Mouse (Mus musculus): Measurements from ENCODE around the gene Ncoa4.
"Not testable (repeated sequence)": the region's sequence is repeated elsewhere in the genome, so short reads cannot be mapped to it uniquely, and the experiment has no call there.

Ncoa4 gene

GRCm38 (mm10) chr14:32161090-32161885, 1.6 kb downstream of the Ncoa4 start:
- no peak for DNase-seq

DNA sequence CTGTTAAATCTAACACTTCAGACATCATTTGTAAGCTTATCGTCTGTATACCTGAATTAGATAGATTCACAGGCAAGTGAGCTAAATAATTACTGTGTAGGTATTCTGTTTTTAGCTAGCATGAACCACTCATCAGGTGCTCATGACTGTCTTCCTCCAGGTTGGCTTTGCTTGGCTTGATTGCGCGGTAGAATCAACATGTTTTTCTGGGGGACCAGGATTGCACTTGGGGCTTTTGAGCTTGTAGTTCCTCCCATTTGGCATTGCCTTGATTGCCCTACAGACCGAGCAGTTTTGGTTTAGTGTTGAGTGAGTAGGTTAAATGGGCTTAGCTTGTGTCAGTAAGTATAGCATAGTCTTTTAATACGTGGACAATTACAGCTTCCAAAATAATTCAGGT, 2.6 kb downstream of the Ncoa4 start:
- no peak for DNase-seq

- DNase-seq, result no peak
These were observed 3.7 kb downstream of the Ncoa4 start for GRCm38 (mm10) chr14:32163203-32163888.

- no peak for DNase-seq
These were observed 4.7 kb downstream of the Ncoa4 start for GRCm38 (mm10) chr14:32164173-32165051.

GRCm38 (mm10) chr14:32165278-32166061, 5.8 kb downstream of the Ncoa4 start:
- DNase-seq, result peak; percentile 90 to 91

DNA sequence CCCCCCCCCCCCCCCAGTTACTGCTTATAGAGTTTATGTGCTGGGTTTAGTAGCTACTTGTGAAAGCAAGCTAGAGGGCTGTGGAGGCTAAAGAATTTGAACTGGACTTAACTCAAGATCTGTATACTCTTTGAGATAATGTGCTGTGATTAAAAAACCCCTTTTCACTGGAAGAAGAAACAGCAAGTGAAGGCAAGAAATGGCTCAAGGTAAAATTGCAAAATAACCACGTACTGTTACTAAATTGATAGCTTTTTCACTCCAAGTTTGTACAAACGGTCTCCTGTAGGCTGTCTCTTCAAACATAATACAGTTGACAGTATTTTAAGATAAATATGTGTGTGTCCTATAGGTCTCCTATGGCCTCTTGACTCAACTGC, 6.4 kb downstream of the Ncoa4 start:
- DNase-seq, result no peak

GRCm38 (mm10) chr14:32166840-32167239, 7.2 kb downstream of the Ncoa4 start:
- no peak for DNase-seq

DNA sequence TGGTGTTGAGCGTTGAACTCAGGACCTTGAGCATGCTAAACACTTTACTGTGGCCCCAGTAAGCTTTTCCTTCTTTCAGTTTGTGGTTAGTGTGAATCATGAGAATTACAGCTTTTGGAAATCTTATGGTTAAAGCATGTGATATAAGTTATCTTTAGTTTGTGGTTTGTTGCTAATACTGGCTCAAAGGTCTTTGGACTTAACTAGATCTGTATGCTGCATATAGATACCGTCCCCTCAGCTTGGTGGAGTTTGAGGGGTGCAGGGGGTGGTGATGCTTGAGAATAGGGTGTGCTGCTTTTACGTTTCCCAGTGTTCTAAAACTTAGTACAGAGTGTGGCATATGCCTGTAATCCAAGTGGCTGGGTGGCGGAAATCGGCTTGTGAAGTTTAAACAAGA, 7.7 kb downstream of the Ncoa4 start:
- DNase-seq, result no peak

DNA sequence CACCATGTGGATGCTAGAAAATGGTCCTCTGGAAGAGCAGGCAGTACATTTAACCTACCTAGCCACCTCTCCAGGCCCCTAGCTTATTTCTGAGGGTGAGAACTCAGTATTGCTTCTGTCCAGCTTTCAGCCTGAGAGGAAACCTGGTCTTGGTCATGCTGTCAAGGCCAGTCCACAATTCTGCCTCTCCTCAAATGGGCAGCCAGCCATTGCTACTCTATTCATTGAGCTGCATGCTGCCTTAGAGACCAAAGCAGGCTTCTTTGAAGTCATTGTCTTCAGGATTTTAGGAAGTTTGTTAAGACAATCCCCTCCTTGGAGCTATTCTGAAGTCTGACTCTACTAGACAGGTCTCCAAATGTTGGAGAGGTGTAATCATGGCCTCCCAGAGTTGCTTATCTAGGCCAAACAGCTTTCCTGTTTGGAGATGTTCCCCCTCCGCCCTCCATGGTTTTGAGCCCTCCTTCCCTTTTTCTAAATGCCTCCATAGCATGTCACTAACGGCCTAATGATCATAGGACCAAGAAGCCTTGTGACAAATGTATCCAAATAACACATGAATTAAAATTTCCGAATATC, 9.1 kb downstream of the Ncoa4 start:
- no peak for DNase-seq

DNA sequence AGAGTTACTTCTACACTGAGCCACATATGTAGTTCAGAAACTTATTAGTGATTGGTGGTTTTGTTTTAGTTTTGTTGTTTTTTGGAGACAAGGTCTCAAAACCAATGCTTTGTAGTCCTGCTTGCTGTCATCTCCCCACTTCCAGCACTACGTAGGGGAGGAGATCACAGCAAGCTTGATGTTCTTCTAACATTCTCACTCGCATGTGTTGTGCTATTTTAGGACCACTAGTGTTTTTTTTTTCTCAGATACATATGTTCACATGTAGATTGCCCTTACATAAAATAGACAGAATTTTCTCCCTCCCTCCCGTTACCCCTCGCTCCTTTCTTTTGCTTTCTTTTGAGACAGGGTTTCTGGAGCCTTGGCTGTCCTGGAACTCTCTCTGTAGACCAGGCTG, 10.5 kb downstream of the Ncoa4 start:
- no peak for DNase-seq

DNA sequence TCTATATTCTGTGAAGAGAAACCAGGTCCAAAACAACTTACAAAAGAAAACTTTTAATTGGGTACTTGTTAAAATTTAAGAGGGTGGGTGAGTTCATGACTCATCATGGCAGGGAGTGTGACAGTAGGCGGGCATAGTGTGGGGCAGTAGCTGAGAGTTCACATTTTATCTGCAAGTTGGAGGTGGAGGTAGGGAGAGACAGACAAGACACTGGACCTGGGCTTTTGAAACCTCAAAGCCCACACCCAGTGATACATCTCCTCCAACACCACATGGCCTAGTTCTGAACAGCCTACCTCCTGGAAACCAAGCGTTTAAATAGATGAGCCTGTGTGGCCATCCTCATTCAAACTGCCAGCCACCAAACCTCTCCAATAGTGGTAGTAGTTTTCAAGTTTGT, 15.6 kb downstream of the Ncoa4 start:
- no peak for DNase-seq

GRCm38 (mm10) chr14:32176590-32176989, 16.9 kb downstream of the Ncoa4 start:
- DNase-seq, result not testable (repeated sequence)

DNA sequence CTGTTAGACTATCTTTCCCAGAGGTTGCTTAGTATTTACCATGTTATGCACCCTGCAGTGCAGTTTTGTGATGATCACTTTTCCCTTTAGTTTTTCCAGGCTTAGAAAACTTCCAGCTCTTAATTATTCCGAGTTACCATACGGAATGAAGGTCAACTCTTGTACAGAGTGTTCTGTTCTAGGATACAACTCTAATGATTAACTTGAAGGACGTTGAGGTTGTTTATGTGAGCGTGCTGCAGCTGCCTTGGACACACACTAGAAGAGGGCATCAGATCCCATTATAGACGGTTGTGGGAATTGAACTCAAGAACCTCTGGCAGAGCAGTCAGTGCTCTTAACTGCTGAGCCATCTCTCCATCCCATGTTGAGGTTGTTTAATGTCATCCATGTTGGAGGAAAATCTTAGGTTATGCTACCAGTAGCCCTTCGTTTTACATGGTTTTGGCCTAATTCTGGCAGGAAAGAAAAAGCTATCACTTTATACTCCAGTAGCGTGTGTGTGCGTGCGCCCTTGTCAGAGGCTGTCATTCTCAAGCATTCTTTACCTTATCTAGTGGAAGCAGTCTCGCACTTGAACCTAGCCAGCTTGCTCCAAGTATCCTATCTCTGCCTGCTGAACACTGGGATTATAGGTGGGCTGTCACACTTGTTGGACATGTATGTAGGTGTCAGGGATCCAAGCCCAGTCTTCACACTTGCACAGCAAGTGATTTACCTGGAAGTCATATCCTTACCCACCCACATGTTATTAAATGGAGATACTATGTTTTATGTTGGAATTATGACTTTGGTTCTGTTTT, 19.9 kb downstream of the Ncoa4 start:
- no peak for DNase-seq

- DNase-seq, result no peak
These were observed 21.2 kb downstream of the Ncoa4 start for GRCm38 (mm10) chr14:32180861-32181260.

- DNase-seq, result no peak
These were observed 24.2 kb downstream of the Ncoa4 start for GRCm38 (mm10) chr14:32183846-32184245.

DNA sequence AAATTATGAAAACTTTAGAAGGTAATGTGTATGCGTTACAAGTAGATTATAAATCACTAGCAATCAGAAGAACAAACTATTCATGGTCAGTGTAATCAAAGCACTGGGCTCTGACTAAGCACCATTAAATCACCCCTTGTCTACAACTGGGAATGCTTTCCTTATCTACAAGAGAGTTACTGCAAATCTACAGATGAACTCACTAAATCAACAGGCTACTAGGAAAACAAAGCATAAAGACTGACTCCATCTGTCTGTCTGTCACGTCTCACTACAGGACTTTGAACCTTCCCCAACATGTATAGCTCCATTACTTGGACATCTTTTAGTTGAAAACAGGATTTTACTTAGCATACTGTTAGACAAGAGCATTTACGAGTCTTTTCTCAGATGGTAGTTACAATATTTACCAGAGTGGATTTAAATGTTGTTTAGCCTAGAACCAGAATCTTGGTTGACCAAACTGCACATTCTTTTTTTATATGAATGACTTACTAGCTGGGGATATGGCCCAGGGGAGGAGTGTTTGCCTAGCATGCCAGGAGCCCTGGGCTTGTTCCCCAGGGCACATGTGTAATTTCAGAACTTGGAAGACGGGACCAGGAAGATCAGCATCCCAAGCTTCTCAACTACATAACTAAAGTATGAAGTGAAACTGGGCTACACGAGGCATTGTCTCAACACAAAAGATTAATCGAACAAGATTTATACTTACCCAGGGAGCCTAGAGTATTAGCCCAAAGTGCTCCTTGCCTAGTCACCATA, 31.1 kb downstream of the Ncoa4 start:
- DNase-seq, result no peak

DNA sequence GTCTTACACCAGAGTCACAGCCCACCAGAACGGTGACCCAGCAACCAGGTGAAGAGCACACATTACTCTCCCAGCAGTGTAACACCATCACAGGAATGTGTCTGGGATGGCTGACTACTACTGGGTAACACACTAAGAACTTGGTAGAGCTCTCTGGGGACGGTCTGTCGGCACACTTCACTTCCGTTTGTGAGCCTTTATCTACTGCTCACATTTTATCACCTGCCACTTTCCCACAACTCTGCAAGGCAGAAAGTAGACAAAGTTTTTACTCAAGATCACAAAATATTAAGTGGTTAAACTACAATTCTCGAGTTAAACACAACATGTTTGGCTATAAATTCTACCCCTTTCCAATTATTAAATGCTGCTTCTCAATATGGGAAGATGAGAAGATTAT, 32.3 kb downstream of the Ncoa4 start:
- DNase-seq, result no peak

- DNase-seq, result peak; percentile 60
These were observed 32.8 kb downstream of the Ncoa4 start for GRCm38 (mm10) chr14:32192437-32192836.

DNA sequence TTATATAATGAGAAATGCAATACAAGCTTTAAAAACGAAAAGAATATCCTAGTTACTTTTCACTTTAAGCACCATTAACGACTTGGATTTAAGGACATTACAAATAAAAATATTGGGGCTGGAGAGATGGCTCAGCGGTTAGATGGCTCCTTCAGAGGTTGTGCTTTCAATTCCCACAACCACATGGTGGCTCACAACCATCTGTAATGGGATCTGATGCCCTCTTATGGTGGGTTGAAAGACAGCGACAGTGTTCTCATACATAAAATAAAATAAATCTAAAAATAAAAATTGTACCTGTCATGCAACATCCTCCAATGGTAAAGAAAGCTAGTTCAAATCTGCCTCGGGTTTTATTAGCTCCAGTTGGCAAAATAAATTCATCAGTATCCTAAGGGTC, 33.9 kb downstream of the Ncoa4 start:
- peak in 1 of 2 experiments; percentile 12 for DNase-seq

- no peak for DNase-seq
These were observed 41.7 kb downstream of the Ncoa4 start for GRCm38 (mm10) chr14:32201354-32201753.
